Mouse (Mus musculus): ENCODE data around the gene Fcnb. TPM values are rescaled to one million over a fixed set of nuclear protein-coding genes. Genes with fewer than 3 reads are reported as not detected.

Fcnb gene
- total RNA-seq, 2 experiments from 2014 or later, result not detected

DNA sequence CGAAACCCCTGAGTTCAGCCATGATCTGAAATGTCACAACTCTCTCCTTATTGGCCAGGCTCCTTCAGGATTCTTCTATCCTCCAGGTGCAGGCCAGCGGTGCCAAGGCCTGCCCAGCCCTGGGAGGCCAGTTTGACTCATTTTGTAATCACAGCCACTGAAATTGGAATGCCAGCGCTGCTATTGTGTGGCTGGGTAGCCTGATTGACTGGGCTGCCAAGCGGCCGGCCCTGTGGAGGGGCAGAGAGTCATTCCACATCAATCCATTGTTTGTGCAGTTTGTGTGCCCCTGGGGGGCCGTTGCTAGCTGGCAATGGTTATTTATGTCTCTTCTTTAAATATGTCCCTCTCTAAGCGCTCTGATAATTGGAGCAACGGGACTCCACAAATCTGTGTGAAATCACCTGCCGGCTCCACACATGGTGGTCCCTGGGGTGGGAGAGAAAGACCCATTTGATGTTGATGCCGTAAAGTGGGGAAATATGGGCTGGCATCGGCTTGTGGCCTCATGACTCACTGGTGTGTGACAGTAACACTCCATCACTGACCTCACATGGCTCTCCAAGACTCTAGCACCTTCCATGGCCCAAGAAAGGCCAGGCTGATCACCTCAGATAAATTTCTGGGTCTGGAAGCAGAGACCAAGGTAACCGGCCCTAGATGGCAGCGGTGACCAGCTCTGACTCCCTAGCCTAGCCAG is 50.5 kb downstream of the Fcnb start:
- no peak for DNase-seq (ENCODE audit: low spot score in 2 of 2)

DNA sequence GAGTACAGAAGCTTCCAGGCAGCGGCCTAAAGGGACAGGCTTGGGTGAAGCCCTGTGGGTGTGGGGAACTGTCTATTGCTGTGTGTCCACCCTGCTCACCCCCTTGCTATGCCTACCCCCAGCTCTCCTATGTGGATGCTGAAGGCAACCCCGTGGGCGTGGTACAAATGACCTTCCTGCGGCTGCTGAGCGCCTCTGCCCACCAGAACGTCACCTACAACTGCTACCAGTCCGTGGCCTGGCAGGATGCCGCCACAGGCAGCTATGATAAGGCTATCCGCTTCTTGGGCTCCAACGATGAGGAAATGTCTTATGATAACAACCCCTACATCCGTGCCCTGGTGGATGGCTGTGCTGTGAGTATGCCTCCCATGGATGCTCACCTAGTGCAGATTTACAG is 52.2 kb downstream of the Fcnb start:
- no peak for DNase-seq (ENCODE audit: low spot score in 2 of 2)

DNA sequence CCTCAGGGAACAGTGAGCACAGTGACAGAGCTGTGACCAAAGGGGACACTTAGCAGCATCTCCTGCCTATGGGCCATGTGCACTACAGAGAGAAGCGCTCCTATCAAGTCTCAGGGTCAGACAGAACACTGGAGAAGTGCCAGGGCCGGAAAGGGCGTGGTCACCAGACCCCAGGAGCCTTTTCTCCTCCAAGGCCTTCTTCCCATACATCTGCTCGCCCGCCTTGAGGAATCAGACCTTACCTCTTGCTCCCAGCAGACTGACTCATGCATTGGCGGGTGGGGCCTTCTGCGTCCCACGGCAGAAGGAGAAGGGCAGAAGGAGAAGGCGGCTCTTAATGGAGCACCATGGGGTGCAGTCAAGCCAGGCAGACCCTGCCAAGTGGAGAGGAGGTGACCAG is 52.8 kb downstream of the Fcnb start:
- DNase-seq (ENCODE audit: low spot score in 2 of 2), result no peak

Other genes starting within 250 kb of the Fcnb start
- gene Col5a1, start 198.5 kb downstream of the Fcnb start, total RNA-seq (2021), result 1 to 10 TPM; 5.9 to 6.1 TPM
- gene Olfm1, start 108.1 kb upstream of the Fcnb start, total RNA-seq (2021), result 1,000 to 10,000 TPM; 1,124 to 1,184 TPM